Mouse (Mus musculus) ZHBTc4 (cell line): ENCODE measurements at regions not wholly inside any gene's neighbourhood (a gene's known extent, or its start where the extent isn't known, plus 50 kb on each side); places are given as distances from the start of the nearest gene placed in this dataset.

Experiments
- DNase-seq: peaks from one replicate; pipeline ENCODE4 v3.0.0-alpha.2; 2011; ENCODE audit warnings: low read depth, low spot score

DNA sequence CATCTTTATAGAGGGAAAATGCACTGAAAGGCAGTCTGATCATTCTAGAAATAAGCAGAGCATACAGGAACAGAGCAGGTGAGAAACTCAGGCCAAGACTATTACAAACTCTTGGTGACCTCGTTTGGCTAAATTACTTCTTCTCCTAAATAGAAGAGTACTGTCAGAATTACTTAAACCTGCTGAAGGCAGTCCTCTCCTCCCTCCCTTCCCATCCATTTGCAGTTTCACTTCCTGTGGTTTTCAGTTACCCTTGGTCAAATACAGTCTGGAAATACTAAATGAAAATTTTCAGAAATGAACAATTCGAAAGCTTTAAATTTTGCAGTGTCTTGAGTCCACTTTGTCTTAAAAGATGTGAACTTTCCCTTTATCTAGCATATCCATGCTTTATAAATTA, 135.8 kb downstream of the Rnd3 start:
- no peak for DNase-seq

- no peak for DNase-seq
Observed at GRCm38 (mm10) chr2:51008251-51008533, 140.7 kb downstream of the Rnd3 start.

DNA sequence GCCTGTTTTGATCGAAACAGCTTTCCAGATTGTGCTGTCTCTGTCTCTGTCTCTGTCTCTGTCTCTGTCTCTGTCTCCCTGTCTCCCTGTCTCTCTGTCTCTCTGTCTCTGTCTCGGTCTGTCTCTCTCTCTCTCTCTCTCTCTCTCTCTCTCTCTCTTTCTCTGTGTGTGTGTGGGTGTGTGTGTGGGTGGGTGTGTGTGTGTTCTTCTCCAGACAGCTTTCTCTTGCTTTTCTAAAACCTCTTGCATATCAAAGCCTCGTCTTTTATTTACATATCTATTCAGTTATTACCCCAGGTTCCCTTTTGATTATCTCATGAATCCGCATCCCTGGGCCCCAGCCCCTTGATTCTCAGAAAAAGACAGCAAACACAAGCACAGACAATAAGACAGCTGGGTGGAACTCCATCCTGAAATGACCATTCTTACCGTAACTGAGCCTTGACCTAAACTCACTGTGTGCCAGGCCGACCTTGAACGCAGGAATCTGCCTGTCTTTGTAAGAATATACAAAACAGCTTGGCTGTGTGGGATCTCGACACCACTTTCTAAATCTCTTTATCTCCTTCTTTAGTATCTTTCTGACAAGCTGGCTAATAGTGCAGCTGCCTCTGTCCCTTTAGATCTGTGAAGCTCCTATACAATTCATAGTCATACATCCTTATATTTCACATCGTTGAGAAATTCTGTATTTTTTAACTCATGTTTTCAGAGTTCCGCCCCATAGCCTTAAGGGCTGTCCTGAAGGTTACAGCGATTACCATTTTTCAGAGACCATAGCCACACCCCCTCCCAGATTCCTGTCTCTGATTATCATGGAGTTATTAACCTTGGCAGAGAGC, 141.3 kb downstream of the Rnd3 start:
- DNase-seq, result peak; percentile 80

DNA sequence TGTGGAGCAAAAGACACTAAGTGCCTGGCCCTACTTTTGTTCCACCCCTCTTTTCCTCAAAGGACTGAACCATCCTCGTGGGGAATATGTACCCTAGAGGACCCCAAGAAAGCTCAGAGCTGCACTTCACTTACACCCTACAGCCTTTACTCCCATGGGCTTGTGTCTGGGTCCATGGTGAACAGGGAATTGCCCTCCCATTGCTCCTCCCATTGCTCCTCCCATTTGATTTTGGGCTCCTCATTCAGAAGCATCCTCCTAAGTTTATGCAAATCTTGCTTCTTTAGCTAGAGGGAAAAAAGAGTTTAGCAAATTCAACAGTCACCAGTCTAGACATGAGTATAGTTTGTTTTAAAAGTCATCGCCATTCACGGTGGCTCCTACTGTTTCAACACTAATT, 142.1 kb downstream of the Rnd3 start:
- peak; percentile 84 for DNase-seq

- no peak for DNase-seq
Observed at GRCm38 (mm10) chr2:51001548-51001947, 147.4 kb downstream of the Rnd3 start.

DNA sequence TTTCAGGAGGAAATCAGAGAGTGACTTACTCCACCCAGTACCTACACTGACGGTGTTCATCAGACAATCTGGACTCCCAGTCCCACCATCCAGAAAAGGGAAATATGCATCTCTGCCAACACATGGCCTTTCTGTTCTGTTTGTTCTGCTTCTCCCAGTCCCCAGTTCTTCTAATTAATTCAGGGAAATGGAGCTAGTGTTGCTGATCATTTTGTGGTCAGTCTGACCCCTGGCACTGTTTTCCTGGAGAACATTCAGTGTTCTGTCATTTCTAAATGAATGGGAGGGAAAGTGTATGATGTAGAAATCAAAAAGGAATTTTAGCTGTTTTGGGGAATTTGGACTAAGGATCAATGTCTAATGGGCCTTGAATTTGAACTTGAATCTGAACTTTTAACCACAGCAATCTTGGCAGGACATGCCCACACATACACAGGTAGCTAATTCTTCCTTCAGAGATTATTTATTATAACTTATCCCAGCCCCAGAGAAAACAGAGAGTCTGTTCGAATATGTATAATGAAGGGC, 165.0 kb downstream of the Rnd3 start:
- DNase-seq, result no peak

DNA sequence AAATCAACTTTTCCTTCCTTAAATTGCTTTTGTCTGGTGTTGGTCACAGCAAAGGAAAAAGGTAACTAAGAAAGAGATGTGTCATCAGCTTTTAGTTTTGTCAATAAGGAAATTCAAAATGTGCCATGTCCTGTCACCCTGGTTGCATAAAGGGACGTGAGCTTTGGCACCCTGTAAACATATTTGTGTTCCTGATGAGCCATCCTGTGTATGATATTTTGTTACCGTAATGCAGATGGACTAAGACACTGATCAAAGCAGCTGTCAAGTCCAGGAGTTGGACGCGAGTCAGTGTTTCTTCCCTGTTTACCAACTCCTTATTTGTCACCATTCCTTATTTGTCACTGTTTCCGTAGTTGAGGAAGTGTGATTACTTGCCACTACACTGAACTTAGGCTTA, 166.3 kb downstream of the Rnd3 start:
- no peak for DNase-seq

DNA sequence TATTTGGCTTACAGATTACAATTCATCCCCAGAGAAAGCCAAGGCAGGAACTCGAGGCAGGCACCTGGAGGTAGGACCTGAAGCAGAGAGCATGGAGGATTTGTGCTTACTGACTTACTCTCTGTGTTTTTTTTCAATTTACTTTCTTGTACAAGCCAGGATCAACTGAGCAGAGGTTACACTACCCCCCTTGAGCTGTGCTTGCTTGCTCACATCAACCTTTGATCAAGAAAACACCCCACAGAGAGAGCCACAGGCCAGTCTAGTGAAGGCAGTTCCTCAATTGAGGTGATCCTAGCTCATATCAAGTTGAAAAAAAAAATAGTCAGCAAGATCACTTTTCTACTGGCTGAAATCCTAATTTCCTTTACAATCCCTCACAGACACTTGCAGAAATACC, 170.6 kb downstream of the Rnd3 start:
- no peak for DNase-seq

DNA sequence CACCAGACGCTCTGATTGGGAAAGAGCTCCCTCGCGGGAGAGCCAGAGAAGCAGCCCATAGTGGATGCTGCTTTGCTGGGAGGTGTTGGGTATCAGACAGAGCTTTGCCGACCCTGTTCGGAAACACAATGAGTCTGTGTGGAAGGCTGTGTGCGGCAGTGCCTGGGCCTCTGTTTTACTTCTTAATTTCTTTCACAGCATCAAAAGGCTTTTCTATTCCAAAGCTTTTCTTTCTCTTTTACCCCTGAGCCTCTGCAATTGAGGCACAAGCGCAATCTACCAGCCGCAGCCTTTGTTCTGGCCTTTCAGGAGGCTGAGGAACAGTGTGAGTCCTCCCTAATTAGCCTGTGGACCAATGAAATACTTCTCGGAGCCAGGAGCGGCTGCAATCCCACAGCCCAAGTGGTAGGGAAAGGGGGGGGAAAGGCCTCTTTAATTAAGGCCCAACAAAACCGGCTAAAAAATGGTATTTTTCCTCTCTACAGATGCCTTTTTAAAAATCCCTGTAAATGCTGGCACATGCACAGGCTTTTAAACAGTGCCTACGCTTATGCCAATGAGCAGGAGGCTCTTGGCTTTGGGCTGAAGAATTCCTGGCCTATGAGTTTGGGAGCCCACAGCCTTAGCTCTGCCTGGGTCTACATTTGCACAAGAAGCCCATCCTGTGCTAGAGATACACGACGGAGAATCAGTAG, 177.6 kb downstream of the Rnd3 start:
- peak; percentile 41 for DNase-seq

- no peak for DNase-seq
Observed at GRCm38 (mm10) chr2:50968382-50968781, 180.5 kb downstream of the Rnd3 start.

GRCm38 (mm10) chr2:50967826-50968225, 181.1 kb downstream of the Rnd3 start:
- no peak for DNase-seq

- DNase-seq, result peak; percentile 21
Observed at GRCm38 (mm10) chr2:50967133-50967532, 181.8 kb downstream of the Rnd3 start.

- no peak for DNase-seq
Observed at GRCm38 (mm10) chr2:50965485-50966017, 183.4 kb downstream of the Rnd3 start.

- DNase-seq, result no peak
Observed at GRCm38 (mm10) chr2:50964062-50964461, 184.8 kb downstream of the Rnd3 start.

DNA sequence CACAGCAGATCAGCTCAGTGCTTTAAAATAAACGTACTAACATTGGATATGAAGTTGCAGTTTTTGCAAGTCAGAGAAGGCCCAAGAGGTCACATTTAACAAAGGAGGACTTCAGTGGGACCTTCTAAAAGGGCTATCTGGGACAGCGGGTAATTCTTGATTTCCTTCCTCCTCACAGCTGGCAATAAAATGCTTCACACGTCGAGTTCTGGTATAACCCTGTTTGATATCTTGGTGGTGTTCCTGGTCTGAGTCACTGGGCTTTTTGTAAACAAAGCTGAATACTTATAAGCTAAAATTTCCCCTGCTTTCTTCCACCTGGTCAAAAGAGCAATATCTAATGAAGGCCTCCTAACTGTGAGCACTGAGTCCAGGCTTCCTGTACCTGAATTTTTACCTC, 187.9 kb downstream of the Rnd3 start:
- no peak for DNase-seq

- DNase-seq, result no peak
Observed at GRCm38 (mm10) chr2:50959323-50959722, 189.6 kb downstream of the Rnd3 start.

DNA sequence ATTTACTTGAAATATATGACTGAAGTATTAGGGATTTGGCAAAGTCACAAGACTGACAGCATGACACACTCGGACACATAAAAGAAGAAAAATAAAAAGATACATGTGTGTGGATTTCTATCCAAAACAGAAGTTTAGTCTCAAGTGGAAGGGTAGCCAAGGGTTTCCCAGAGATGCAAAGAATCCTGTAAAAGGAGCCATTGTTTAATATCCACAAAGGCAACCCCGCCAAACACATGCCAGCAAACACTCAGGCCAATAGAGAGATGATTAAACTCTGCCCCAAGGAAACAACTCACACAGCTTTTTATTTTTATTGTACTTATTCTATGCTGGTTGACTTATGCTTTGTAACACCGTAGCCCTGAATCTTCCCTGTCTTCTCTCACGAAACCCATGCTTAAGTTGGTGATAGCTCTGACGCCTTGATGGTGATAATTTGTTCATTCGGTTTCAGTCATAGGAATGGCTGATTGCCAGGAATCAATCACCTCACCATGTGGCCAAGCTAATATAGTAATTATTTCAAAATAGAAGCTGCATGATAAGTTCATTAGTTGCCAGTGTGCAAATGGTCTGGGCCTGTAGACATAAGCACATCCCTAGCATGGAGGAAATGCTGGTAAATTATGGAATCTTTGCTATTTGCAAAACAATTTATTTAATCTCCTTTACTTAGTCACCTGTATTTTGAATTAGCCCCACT, 194.4 kb downstream of the Rnd3 start:
- no peak for DNase-seq

DNA sequence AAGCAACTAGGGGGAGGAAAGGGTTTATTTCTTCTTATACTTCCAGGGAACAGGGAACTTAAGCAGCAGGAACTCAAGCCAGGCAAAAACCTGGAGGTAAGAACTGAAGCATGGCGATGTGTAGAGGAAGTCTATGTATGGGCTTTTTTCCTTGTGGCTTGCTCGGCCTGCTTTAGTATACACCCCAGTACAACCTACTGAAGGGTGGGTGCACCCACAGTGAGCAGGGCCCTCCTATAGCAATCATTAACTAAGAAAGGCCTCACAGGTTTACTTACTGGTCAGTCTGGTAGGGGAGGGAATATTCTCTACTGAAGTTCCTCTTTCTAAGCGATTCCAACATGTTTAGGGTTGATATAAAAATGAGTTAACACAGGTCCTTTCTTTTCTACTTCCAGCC, 197.9 kb downstream of the Rnd3 start:
- no peak for DNase-seq

DNA sequence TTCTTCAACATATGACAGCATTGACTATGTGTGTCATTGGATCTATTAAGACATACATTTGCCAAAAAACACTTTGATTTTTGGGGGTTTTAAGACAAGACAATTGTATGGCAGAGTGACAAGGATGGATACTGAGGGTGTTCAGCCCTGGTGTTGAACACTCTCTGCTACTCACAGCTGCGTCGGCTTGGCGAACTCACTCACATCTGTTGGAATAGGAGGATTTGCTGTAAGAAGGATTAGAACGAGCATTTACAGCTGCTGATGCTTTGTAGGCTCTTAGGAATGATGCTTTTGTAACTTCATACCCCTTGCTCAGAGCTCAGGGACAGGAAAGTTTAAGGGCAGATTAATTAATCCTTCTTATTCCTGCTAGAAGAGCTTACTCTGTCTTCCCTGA, 199.2 kb downstream of the Rnd3 start:
- DNase-seq, result no peak

- no peak for DNase-seq
Observed at GRCm38 (mm10) chr2:50945526-50945925, 203.4 kb downstream of the Rnd3 start.

DNA sequence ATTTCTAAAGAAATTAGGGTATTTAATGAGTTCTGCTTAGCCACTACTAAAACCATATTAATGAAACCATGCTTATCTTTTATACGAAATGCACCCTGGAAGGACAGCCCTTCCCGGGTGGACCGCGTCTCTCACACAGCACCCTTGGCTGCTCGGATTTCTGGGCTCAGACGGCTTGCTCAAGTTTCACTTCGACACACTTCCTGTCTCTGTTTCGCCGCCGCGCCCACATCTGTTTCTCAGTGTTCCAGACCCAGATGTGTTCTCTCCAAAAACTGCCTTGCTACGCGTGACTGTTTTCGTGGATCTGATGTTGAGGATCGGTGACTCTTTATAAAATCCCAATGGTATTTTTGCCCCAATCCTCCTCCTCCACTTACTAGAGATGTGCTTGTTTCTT, 205.7 kb downstream of the Rnd3 start:
- no peak for DNase-seq

GRCm38 (mm10) chr2:50942741-50943140, 206.2 kb downstream of the Rnd3 start:
- no peak for DNase-seq
